In genomic region chr9:103431718-103432117, GRCm38 (mm10) we compare ENCODE assay signal across 17 mouse cellular contexts. TPM values are rescaled to one million over a fixed set of nuclear protein-coding genes. Genes with fewer than 3 reads are reported as not detected.
DNase-seq lines count a peak whose midpoint lies in the region; ATAC-seq and TF ChIP-seq lines count a peak whose summit lies in the region.
"Had no signal": no experiment of that assay in that cellular context is flagged by ENCODE, and none has a peak within 500 bp of the region (broad histone marks: within the 10 kb centered on the region; RNA-seq: fewer than 3 reads in every experiment).

No protein-coding gene starts in this region.

- no peak overlapping the region for H3K4me2 ChIP-seq in heart, embryonic 12.5 days
- no peak overlapping the region for H3K4me2 ChIP-seq in limb, embryonic 12.5 days
- H3K4me2 ChIP-seq in embryonic facial prominence, embryonic 11.5 days (ENCODE audit: low read depth, low read length): no peak overlapping the region
- H3K4me2 ChIP-seq in forebrain, postnatal 0 days (ENCODE audit: low read depth): no peak overlapping the region
- H3K4me2 ChIP-seq: hindbrain, embryonic 14.5 days; neural tube, embryonic 12.5 days had no signal

- H3K4me3 ChIP-seq in heart, embryonic 12.5 days: no peak overlapping the region
- H3K4me3 ChIP-seq in limb, embryonic 12.5 days (replicated peaks): no peak overlapping the region
- no peak overlapping the region for H3K4me3 ChIP-seq in limb, embryonic 10.5 days
- H3K4me3 ChIP-seq in embryonic facial prominence, embryonic 11.5 days (ENCODE audit: low read depth, low read length): no peak overlapping the region
- no peak overlapping the region for H3K4me3 ChIP-seq in forebrain, postnatal 0 days (ENCODE audit: low read depth, low read length)
- H3K4me3 ChIP-seq: neural tube, embryonic 12.5 days had no signal

- no peak for TF ChIP-seq CTCF in forebrain, postnatal 0 days (IDR thresholded peaks at IDR 0.05; ENCODE audit: low read depth)

- H3K9ac ChIP-seq in heart, embryonic 12.5 days: no peak overlapping the region
- H3K9ac ChIP-seq in limb, embryonic 12.5 days (replicated peaks): no peak overlapping the region
- H3K9ac ChIP-seq in embryonic facial prominence, embryonic 11.5 days (replicated peaks; ENCODE audit: low read length): no peak overlapping the region
- H3K9ac ChIP-seq in forebrain, postnatal 0 days: no peak overlapping the region
- H3K9ac ChIP-seq: hindbrain, embryonic 14.5 days; liver, postnatal 0 days; neural tube, embryonic 12.5 days had no signal

- no peak for ATAC-seq in heart, embryonic 12.5 days (ENCODE audit: insufficient number of reproducible peaks, low FRiP score)
- no peak for ATAC-seq in limb, embryonic 12.5 days (ENCODE audit: insufficient number of reproducible peaks, insufficient read depth, low FRiP score, low TSS enrichment, low read depth)
- ATAC-seq in embryonic facial prominence, embryonic 11.5 days (replicated peaks; ENCODE audit: insufficient number of reproducible peaks, low FRiP score, low TSS enrichment, low read depth): no peak; the same call in 1 of the 2 replicates
- peak; percentile 43; the same call in 1 of the 2 replicates for ATAC-seq in forebrain, postnatal 0 days
- no peak for ATAC-seq in granulocyte monocyte progenitor cell, adult 5-6 weeks (replicated peaks; ENCODE audit: poor library complexity, severe bottlenecking)
- ATAC-seq: liver, postnatal 0 days had no signal

- no peaks in the 10 kb centered on the region for H3K36me3 ChIP-seq in heart, embryonic 12.5 days
- H3K36me3 ChIP-seq in limb, embryonic 12.5 days: no peaks in the 10 kb centered on the region
- no peaks in the 10 kb centered on the region for H3K36me3 ChIP-seq in limb, embryonic 10.5 days
- H3K36me3 ChIP-seq in embryonic facial prominence, embryonic 11.5 days (replicated peaks; ENCODE audit: control insufficient read depth, insufficient read depth, low read depth, low read length): no peaks in the 10 kb centered on the region
- H3K36me3 ChIP-seq in forebrain, postnatal 0 days (ENCODE audit: insufficient read depth): no peaks in the 10 kb centered on the region
- H3K36me3 ChIP-seq: neural tube, embryonic 12.5 days had no signal

- WGBS in heart, embryonic 12.5 days: 87% methylated on average over 1 of the region's 1 CpGs
- WGBS in limb, embryonic 12.5 days: 66% methylated on average over 1 of the region's 1 CpGs
- 95% methylated on average over 1 of the region's 1 CpGs for WGBS in limb, embryonic 10.5 days
- WGBS in embryonic facial prominence, embryonic 11.5 days: 61% methylated on average over 1 of the region's 1 CpGs
- WGBS in forebrain, postnatal 0 days: 78% methylated on average over 1 of the region's 1 CpGs

- H3K4me1 ChIP-seq in heart, embryonic 12.5 days (replicated peaks): peaks cover 43% of the 10 kb centered on the region
- H3K4me1 ChIP-seq in limb, embryonic 12.5 days (replicated peaks): peaks cover 17% of the 10 kb centered on the region
- peaks cover 13% of the 10 kb centered on the region for H3K4me1 ChIP-seq in limb, embryonic 10.5 days
- H3K4me1 ChIP-seq in embryonic facial prominence, embryonic 11.5 days (ENCODE audit: control insufficient read depth, insufficient read depth, low read length): 0 out of 2 replicates have a peak, but pooled peaks cover 2% of the 10 kb centered on the region
- 0 out of 2 replicates have a peak, but pooled peaks cover 4% of the 10 kb centered on the region for H3K4me1 ChIP-seq in forebrain, postnatal 0 days (ENCODE audit: insufficient read depth)
- H3K4me1 ChIP-seq: neural tube, embryonic 12.5 days had no signal

- no peaks in the 10 kb centered on the region for H3K27me3 ChIP-seq in heart, embryonic 12.5 days (replicated peaks)
- H3K27me3 ChIP-seq in limb, embryonic 12.5 days: no peaks in the 10 kb centered on the region
- H3K27me3 ChIP-seq in limb, embryonic 10.5 days (ENCODE audit: low read depth, poor library complexity, severe bottlenecking): no peaks in the 10 kb centered on the region
- H3K27me3 ChIP-seq in embryonic facial prominence, embryonic 11.5 days (ENCODE audit: control insufficient read depth, insufficient read depth, low read length): no peaks in the 10 kb centered on the region
- no peaks in the 10 kb centered on the region for H3K27me3 ChIP-seq in forebrain, postnatal 0 days (ENCODE audit: insufficient read depth, low read length)
- H3K27me3 ChIP-seq: neural tube, embryonic 12.5 days had no signal

- 0 out of 2 replicates have a peak overlapping the region, but pooled peaks have one; percentile 61 for H3K27ac ChIP-seq in heart, embryonic 12.5 days (ENCODE audit: poor library complexity, severe bottlenecking)
- H3K27ac ChIP-seq in limb, embryonic 12.5 days: 0 out of 2 replicates have a peak overlapping the region, but pooled peaks have one; percentile 29
- no peak overlapping the region for H3K27ac ChIP-seq in limb, embryonic 10.5 days
- no peak overlapping the region for H3K27ac ChIP-seq in embryonic facial prominence, embryonic 11.5 days (replicated peaks; ENCODE audit: low read depth, low read length)
- H3K27ac ChIP-seq in forebrain, postnatal 0 days (ENCODE audit: low read depth, low read length): no peak overlapping the region
- H3K27ac ChIP-seq: hindbrain, embryonic 14.5 days; neural tube, embryonic 12.5 days had no signal

- DNase-seq in heart, adult 11 months: no peak
- DNase-seq in limb, embryonic 10.5 days (ENCODE audit: low spot score): no peak
- peak; percentile 25 for DNase-seq in embryonic facial prominence, embryonic 11.5 days (ENCODE audit: low spot score)
- DNase-seq in forebrain, postnatal 0 days: no peak
- DNase-seq in urinary bladder, postnatal 36 days (ENCODE audit: low spot score in 2 of 2): no peak
- DNase-seq: cerebellum, adult 11 months; cerebellum, postnatal 36 days; kidney, adult 8-10 months; layer of hippocampus, postnatal 36 days; liver, postnatal 0 days; right cerebral cortex, postnatal 25 days had no signal

- no peaks in the 10 kb centered on the region for H3K9me3 ChIP-seq in heart, embryonic 12.5 days (replicated peaks)
- no peaks in the 10 kb centered on the region for H3K9me3 ChIP-seq in limb, embryonic 12.5 days
- no peaks in the 10 kb centered on the region for H3K9me3 ChIP-seq in limb, embryonic 10.5 days (replicated peaks)
- no peaks in the 10 kb centered on the region for H3K9me3 ChIP-seq in embryonic facial prominence, embryonic 11.5 days (replicated peaks; ENCODE audit: control insufficient read depth, low read length)
- H3K9me3 ChIP-seq in forebrain, postnatal 0 days (ENCODE audit: low read length): no peaks in the 10 kb centered on the region
- H3K9me3 ChIP-seq: neural tube, embryonic 12.5 days had no signal

RNA-seq across cellular contexts. Expression of gene Bfsp2, which starts 48.5 kb away (rescaled TPM):
- 0.37 and 0.68 TPM in 2 replicates for polyA plus RNA-seq in heart, embryonic 12.5 days (2016; fragmentation: Nextera tagmentation; extraction: Ambion mirVana)
- polyA plus RNA-seq in limb, embryonic 12.5 days (2016; fragmentation: Nextera tagmentation; extraction: Ambion mirVana): 1.2 and 1.5 TPM in 2 replicates
- polyA plus RNA-seq in limb, embryonic 10.5 days (2016; fragmentation: Nextera tagmentation; extraction: Ambion mirVana): 0.23 and 1.0 TPM in 2 replicates
- polyA plus RNA-seq in embryonic facial prominence, embryonic 11.5 days (2014; fragmentation: Nextera tagmentation; extraction: Ambion mirVana): 2.4 and 2.8 TPM in 2 replicates
- 1.5 and 2.6 TPM in 2 replicates for total RNA-seq in forebrain, postnatal 0 days (2014; rRNA removed)
- polyA plus RNA-seq in forebrain, postnatal 0 days (2015; fragmentation: Nextera tagmentation; extraction: Ambion mirVana): 1.9 and 2.4 TPM in 2 replicates
- total RNA-seq in granulocyte monocyte progenitor cell, adult 5-6 weeks (2014; fragmentation: Nextera tagmentation): 3.1 TPM in 1 of 2 replicates, not detected in the other
- 1.2 TPM in 1 of 2 replicates, not detected in the other for total RNA-seq in granulocyte monocyte progenitor cell, adult 5-6 weeks (2017)
- total RNA-seq: ES-E14 had no signal

Comparison
In these comparisons a context has a peak if more than half of its experiments do, and no peak if none do; other contexts are left out.
1. H3K27ac ChIP-seq: peak in heart, embryonic 12.5 days (single experiment) and limb, embryonic 12.5 days (single experiment); none in limb, embryonic 10.5 days (single experiment), embryonic facial prominence, embryonic 11.5 days (single experiment) and forebrain, postnatal 0 days (single experiment).